Mouse (Mus musculus) stomach, embryonic 15.5 days (tissue): ENCODE measurements at regions not wholly inside any gene's neighbourhood (a gene's known extent, or its start where the extent isn't known, plus 50 kb on each side); places are given as distances from the start of the nearest gene placed in this dataset.

Experiments used
- ATAC-seq: fragments of 200-750 bp; cut with Nextera tagmentation; 2 replicates; pipeline ENCODE4 v1.8.0; 2017; ENCODE audit warnings: low read depth, moderate number of reproducible peaks, moderate TSS enrichment; ENCODE audit not compliant: insufficient read depth, low FRiP score
- H3K27ac ChIP-seq: fragments of 300-500 bp; sonication (generic); 2 replicates; pipeline ENCODE4 v1.5.1; 2015; ENCODE audit warnings: mild to moderate bottlenecking, inconsistent platforms
- H3K27me3 ChIP-seq: fragments of 300-500 bp; sonication (generic); replicated peaks from 2 replicates; pipeline ENCODE4 v1.6.1; 2015; ENCODE audit warnings: inconsistent platforms
- H3K36me3 ChIP-seq: fragments of 300-500 bp; sonication (generic); 2 replicates; pipeline ENCODE4 v1.6.1; 2015; ENCODE audit warnings: inconsistent platforms
- H3K4me1 ChIP-seq: fragments of 300-500 bp; sonication (generic); 2 replicates; pipeline ENCODE4 v1.6.1; 2015; ENCODE audit warnings: inconsistent platforms
- H3K4me2 ChIP-seq: fragments of 300-500 bp; sonication (generic); 2 replicates; pipeline ENCODE4 v1.6.1; 2015; ENCODE audit warnings: mild to moderate bottlenecking, inconsistent platforms
- H3K4me3 ChIP-seq: fragments of 300-500 bp; sonication (generic); replicated peaks from 2 replicates; pipeline ENCODE4 v1.5.1; 2015; ENCODE audit warnings: inconsistent platforms
- H3K9ac ChIP-seq: fragments of 300-500 bp; sonication (generic); 2 replicates; pipeline ENCODE4 v1.6.1; 2015; ENCODE audit warnings: inconsistent platforms
- H3K9me3 ChIP-seq: fragments of 300-500 bp; sonication (generic); 2 replicates; pipeline ENCODE4 v1.6.1; 2016; ENCODE audit warnings: inconsistent platforms
- WGBS: fragments of 180-500 bp; shearing (Covaris S2); methylation state at CpG from one replicate; pipeline ENCODE4 v1.1.7; 2015; 5-methylcytosine and 5-hydroxymethylcytosine counted together

DNA sequence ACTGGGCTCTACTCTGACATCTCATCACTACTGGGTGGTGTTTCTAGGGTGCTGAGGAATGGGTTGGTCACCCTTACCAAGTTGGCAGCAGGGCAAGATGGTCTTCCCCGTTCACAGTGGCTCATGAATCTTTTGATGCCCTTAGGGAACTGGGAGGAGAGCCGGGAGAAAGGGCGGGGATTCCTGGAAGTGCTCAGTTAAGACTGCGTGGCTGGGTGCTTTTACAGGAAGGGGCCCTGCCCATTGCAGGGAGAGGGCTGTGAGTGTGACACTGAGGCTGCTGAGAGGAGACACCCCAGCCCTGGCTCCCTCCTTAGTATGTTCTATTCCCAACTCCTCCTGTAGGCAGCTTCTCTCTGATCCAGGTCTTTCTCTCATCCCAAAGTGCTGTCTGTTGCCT is 65.3 kb upstream of the 1700024P04Rik start:
- Histone ChIP-seq H3K27ac (no peak overlapping the region), H3K9me3 (no peaks in the 10 kb centered on the region), H3K4me3 (no peak overlapping the region), H3K9ac (no peak overlapping the region), H3K36me3 (no peaks in the 10 kb centered on the region), H3K27me3 (no peaks in the 10 kb centered on the region), H3K4me2 (no peak overlapping the region), H3K4me1 (no peaks in the 10 kb centered on the region)
- WGBS = 55% methylated on average over 4 of the region's 4 CpGs
- no peak for ATAC-seq

DNA sequence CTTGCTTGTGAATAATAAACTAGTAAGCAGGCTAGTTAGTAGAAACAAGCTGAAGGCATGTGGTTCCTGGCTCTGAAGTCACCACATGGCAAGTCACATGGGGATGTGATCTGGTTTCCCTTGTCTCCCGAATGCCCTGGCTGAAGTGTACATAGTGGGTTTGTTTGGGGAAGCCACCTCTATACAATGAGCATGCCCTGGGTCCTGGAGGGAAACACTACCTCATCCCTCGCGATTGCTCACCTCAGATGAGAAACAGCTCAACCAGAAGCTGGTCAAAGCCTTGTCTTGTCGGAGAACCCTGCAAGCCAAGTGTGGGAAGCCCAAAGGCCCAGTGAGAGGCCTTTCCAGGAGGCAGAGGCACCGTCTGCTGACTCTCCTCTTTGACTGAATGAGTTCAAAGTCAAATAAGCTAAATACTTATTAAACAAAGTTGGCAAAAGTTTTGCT is 64.3 kb upstream of the 1700024P04Rik start:
- H3K4me1 ChIP-seq = no peaks in the 10 kb centered on the region
- no peak for ATAC-seq
- no peak overlapping the region for H3K4me2 ChIP-seq
- H3K9me3 ChIP-seq = no peaks in the 10 kb centered on the region
- 64% methylated on average over 5 of the region's 5 CpGs for WGBS
- no peaks in the 10 kb centered on the region for H3K36me3 ChIP-seq
- no peaks in the 10 kb centered on the region for H3K27me3 ChIP-seq
- no peak overlapping the region for H3K9ac ChIP-seq
- no peak overlapping the region for H3K4me3 ChIP-seq
- no peak overlapping the region for H3K27ac ChIP-seq

DNA sequence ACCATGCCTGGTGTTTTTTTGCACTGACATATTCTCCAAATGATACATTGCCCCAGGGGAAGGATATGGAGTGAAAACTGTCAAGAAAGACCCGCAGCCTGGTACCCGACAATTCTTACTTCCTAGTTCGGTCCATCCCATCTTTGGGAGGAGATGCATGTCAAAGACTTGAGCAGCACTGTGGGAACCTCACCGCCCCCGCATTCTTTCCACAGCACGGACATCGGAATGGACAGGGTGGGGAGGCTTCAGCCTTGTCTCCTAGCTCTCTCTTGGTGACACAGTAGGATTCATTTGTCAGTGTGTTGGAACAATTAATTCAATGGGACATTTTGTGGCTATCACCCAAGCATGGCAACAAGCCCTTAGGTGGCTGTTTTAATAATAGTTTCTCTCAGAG is 62.9 kb upstream of the 1700024P04Rik start:
- 73% methylated on average over 7 of the region's 7 CpGs for WGBS
- Histone ChIP-seq H3K27me3 (no peaks in the 10 kb centered on the region), H3K9ac (no peak overlapping the region), H3K36me3 (no peaks in the 10 kb centered on the region), H3K4me1 (no peaks in the 10 kb centered on the region), H3K27ac (no peak overlapping the region), H3K4me2 (no peak overlapping the region), H3K9me3 (no peaks in the 10 kb centered on the region), H3K4me3 (no peak overlapping the region)
- ATAC-seq = no peak

DNA sequence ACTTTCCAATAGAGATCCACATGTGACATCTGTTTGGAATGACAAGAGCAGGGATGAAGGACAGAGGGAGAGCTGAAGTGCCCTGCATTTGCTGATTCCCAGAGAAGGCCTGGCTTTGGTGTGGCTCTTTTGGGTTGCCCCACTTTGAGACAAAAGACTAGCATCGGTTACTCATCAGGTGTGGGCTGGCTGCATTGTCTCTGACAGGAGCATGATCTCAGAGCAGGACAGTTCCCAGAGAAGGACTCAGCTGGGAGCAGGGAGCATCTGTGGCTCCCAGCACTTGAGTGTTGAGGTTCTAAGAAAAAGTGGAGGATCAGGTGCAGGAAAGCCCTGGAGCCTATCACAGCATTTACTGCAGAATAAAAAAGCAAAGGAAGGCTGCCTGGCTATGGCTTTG is 62.4 kb upstream of the 1700024P04Rik start:
- 76% methylated on average over 1 of the region's 1 CpGs for WGBS
- Histone ChIP-seq H3K36me3 (no peaks in the 10 kb centered on the region), H3K9me3 (no peaks in the 10 kb centered on the region), H3K4me1 (no peaks in the 10 kb centered on the region), H3K4me2 (no peak overlapping the region), H3K27ac (no peak overlapping the region), H3K9ac (no peak overlapping the region), H3K27me3 (no peaks in the 10 kb centered on the region), H3K4me3 (no peak overlapping the region)
- ATAC-seq = no peak

DNA sequence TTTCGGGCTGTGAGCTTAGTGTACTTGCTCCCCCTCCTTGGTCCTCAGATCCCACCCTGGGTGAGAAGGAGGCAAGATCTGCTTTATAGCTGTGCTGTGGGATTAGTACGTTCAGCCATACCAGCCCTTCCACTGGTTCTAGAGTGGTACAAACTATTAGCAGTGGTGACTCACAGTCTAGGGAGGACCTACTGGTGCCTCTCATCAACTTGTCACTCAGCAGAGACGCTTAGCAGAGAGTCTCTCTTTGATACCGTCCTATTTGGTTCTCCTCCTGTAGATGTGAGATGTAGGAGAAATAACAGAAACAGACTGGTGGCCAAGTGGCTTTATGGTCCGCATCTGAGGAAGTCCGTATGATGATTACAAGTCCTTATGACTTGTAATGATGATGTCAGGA is 57.7 kb upstream of the 1700024P04Rik start:
- no peaks in the 10 kb centered on the region for H3K36me3 ChIP-seq
- WGBS = 91% methylated on average over 6 of the region's 6 CpGs
- no peaks in the 10 kb centered on the region for H3K27me3 ChIP-seq
- H3K4me3 ChIP-seq = no peak overlapping the region
- no peaks in the 10 kb centered on the region for H3K9me3 ChIP-seq
- H3K4me2 ChIP-seq = no peak overlapping the region
- no peak for ATAC-seq
- no peaks in the 10 kb centered on the region for H3K4me1 ChIP-seq
- H3K27ac ChIP-seq = no peak overlapping the region
- H3K9ac ChIP-seq = no peak overlapping the region

DNA sequence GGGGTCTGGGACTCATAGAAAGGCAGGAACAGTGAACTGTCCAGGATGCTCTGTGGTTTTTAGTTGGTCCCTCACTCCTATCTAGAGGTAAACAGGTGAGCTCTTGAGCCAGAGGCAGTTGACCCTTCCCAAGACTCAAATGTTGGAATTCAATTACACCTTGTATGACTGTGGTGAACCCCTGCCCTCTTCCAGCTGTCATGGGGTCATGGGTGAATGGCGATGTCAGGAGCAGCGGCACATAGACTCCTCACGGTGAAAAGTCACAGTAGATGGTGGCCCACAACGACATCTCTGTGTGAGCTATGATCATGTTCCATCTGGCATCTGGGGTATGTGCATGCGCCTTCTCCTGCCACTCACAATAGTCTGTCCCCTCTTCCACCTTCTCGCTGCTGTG is 56.9 kb upstream of the 1700024P04Rik start:
- Histone ChIP-seq H3K4me3 (no peak overlapping the region), H3K4me1 (no peaks in the 10 kb centered on the region), H3K36me3 (no peaks in the 10 kb centered on the region), H3K9ac (no peak overlapping the region), H3K4me2 (no peak overlapping the region), H3K9me3 (no peaks in the 10 kb centered on the region), H3K27ac (no peak overlapping the region), H3K27me3 (no peaks in the 10 kb centered on the region)
- 86% methylated on average over 6 of the region's 6 CpGs for WGBS
- no peak for ATAC-seq

DNA sequence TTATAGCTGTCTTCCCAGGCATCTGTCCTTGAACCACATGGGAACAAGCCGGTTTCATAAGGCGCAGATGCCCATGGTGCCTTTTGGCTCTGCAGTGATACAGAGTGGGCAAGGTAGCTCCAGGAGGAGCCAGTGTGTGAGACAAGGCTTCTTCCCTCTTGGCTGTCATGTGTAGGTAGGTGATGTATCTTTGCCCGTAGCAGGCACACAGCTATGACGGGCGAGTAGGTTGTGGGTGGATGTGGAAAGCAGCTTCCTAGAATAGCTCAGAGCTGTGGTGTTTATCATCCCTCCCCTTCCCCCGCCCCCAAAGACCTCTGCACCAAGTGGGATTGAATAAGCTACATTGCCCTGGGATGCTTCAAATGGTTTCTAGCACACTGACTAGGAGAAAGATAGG is 56.5 kb upstream of the 1700024P04Rik start:
- WGBS = 93% methylated on average over 6 of the region's 6 CpGs
- Histone ChIP-seq H3K4me2 (no peak overlapping the region), H3K27ac (no peak overlapping the region), H3K4me1 (no peaks in the 10 kb centered on the region), H3K36me3 (no peaks in the 10 kb centered on the region), H3K9me3 (no peaks in the 10 kb centered on the region), H3K4me3 (no peak overlapping the region), H3K27me3 (no peaks in the 10 kb centered on the region), H3K9ac (no peak overlapping the region)
- no peak for ATAC-seq

DNA sequence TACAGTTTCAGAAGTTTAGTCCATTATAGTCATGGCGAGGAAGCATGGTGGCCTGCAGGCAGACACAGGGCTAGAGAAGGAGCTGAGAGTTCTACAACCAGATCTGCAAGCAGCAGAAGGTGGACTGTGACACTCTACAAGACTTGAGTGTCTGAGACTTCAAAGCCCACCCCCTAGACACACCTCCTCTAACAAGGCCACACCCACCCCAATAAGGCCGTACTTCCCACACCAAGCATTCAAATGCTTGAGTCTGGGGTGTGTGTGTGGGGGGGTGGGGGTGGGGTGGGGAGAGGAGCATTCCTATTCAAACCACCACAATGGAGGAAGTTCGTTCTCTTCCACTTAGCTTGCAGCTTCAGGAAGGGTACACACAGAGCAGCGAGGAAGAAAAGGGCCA is 55.8 kb upstream of the 1700024P04Rik start:
- Histone ChIP-seq H3K27ac (no peak overlapping the region), H3K4me3 (no peak overlapping the region), H3K4me2 (no peak overlapping the region), H3K9me3 (no peaks in the 10 kb centered on the region), H3K36me3 (no peaks in the 10 kb centered on the region), H3K4me1 (no peaks in the 10 kb centered on the region), H3K27me3 (no peaks in the 10 kb centered on the region), H3K9ac (no peak overlapping the region)
- ATAC-seq = no peak
- 75% methylated on average over 4 of the region's 4 CpGs for WGBS

DNA sequence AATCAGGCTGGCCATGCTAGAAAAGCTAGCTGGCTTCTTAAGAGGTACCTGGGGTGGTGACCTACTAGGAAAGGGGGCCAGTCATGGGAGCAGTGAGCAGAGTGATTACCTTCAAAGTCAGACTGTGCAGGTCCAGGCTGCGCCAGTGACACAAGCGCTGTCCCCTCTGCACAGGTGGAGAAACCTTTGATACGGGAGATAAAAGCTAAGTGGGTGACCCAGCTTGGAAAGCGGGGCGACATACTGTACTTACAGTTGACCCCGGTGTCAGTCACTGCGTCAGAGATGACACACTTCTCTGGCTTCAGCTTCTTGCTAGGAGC is 54.7 kb upstream of the 1700024P04Rik start:
- Histone ChIP-seq H3K27me3 (no peaks in the 10 kb centered on the region), H3K36me3 (no peaks in the 10 kb centered on the region), H3K4me2 (no peak overlapping the region), H3K4me3 (no peak overlapping the region), H3K9me3 (no peaks in the 10 kb centered on the region), H3K27ac (no peak overlapping the region), H3K4me1 (no peaks in the 10 kb centered on the region), H3K9ac (no peak overlapping the region)
- 78% methylated on average over 7 of the region's 7 CpGs for WGBS
- no peak for ATAC-seq

DNA sequence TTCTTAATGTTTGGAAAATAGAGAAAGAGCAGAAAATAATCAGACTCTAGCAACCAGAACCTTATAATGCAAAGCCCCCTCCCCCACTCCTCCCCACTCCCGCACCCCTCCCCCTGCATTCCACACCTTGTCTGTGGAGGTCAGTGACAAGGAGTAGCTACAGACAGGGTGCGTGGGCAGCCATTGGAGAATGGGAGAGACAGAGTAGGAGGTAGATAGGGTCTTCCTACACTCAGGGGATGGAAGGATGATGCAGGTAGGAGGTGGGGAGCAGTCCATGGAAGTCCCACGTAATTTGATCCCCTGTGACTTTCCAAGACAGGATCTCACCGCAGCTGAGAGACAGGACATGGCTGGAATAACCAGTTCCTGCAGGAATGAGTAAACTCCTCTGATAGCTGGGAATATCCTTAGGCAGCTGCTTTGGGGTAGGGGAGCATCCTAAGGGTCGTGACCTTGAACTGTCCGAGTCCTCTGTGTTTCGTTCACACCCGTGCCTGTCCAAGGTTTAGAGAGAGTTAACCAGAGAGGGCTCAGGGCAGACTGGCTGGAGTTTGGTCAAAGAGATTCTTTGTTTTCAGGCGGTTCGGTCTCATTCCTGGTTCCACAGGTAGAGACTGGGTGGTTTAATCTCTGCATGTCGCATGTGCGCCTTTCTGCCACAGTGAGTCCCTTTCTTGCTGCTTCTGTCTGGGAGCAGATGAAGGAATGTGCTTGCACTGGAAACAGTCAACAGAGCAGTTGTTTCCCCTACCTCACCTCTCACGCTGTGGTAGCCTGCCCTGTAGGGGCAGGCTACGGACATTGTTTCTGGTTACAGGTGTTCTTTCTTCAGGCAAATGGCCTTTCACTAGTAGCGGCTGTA is 54.1 kb upstream of the 1700024P04Rik start:
- Histone ChIP-seq H3K9ac (no peak overlapping the region), H3K4me3 (no peak overlapping the region), H3K36me3 (no peaks in the 10 kb centered on the region), H3K4me2 (no peak overlapping the region), H3K4me1 (no peaks in the 10 kb centered on the region), H3K9me3 (no peaks in the 10 kb centered on the region), H3K27me3 (no peaks in the 10 kb centered on the region), H3K27ac (no peak overlapping the region)
- peak; percentile 59; the same call in 1 of the 2 replicates for ATAC-seq
- WGBS = 40% methylated on average over 15 of the region's 15 CpGs

DNA sequence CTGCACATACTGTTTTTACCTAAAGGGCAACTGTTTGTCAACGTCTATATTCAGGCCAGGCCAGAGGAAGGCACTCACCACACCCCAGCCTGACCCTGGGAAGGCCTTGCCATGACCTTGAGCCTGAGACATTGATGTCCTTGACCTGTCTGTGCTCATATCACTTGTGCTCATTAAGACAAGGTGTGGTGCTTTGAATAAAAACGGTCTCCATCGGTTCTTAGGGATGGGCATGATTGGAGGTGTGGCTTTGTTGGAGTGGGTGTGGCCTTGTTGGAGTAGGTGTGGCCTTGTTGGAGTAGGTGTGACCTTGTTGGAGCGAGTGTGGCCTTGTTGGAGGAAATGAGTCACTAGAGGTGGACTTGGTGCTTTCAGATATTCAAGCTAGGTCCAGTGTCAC is 52.8 kb upstream of the 1700024P04Rik start:
- no peaks in the 10 kb centered on the region for H3K36me3 ChIP-seq
- no peak overlapping the region for H3K27ac ChIP-seq
- WGBS = 87% methylated on average over 4 of the region's 4 CpGs
- H3K27me3 ChIP-seq = no peaks in the 10 kb centered on the region
- H3K4me1 ChIP-seq = no peaks in the 10 kb centered on the region
- H3K4me3 ChIP-seq = no peak overlapping the region
- H3K9ac ChIP-seq = no peak overlapping the region
- no peak for ATAC-seq
- no peaks in the 10 kb centered on the region for H3K9me3 ChIP-seq
- H3K4me2 ChIP-seq = no peak overlapping the region
